9 mouse cellular contexts compared by ENCODE assay signal in the genomic region with DNA sequence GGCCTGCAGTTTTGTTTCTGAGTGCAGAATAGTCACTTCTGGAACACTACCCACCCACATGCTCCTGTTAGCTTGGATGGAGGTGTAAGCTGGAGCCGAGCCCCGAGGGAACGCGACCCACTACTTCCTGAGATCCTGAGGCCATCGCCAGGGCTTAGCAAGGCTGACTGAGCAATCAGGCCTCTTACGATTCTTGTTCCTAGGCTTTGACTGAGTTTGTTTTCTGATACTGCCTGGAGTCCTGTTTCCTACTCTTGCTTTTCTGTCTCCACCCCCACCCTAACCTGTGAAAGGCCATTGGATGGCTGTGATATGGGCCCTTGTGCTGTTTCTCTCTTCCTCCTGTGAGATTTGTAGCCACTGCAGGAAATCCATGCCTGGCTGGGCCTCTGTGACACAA. TPM values are rescaled to one million over a fixed set of nuclear protein-coding genes. Genes with fewer than 3 reads are reported as not detected.
DNase-seq lines count a peak whose midpoint lies in the region; ATAC-seq lines count a peak whose summit lies in the region.
"Had no signal": no experiment of that assay in that cellular context is flagged by ENCODE, and none has a peak within 500 bp of the region (broad histone marks: within the 10 kb centered on the region; RNA-seq: fewer than 3 reads in every experiment).

No protein-coding gene starts in this region.

- 0 out of 2 replicates have a peak, but pooled peaks cover 2% of the 10 kb centered on the region for H3K27me3 ChIP-seq in limb, embryonic 12.5 days
- no peaks in the 10 kb centered on the region for H3K27me3 ChIP-seq in limb, embryonic 10.5 days (ENCODE audit: low read depth, poor library complexity, severe bottlenecking)
- no peaks in the 10 kb centered on the region for H3K27me3 ChIP-seq in forebrain, embryonic 14.5 days (replicated peaks; ENCODE audit: control insufficient read depth, insufficient read depth, low read length)
- no peaks in the 10 kb centered on the region for H3K27me3 ChIP-seq in midbrain, embryonic 16.5 days (ENCODE audit: control insufficient read depth, insufficient read depth, low read depth, low read length)

- DNase-seq in cerebellum, adult 9-10 months: peak; percentile 22
- no peak for DNase-seq in limb, embryonic 10.5 days (ENCODE audit: low spot score)
- no peak for DNase-seq in forebrain, embryonic 14.5 days (ENCODE audit: low spot score)
- no peak for DNase-seq in adrenal gland, adult 18-20 months (ENCODE audit: low spot score in 2 of 2)
- DNase-seq: lung, adult 18-20 months had no signal

- 34% methylated on average over 6 of the region's 6 CpGs for WGBS in limb, embryonic 12.5 days
- WGBS in limb, embryonic 10.5 days: 29% methylated on average over 6 of the region's 6 CpGs
- 19% methylated on average over 6 of the region's 6 CpGs for WGBS in forebrain, embryonic 14.5 days
- 30% methylated on average over 6 of the region's 6 CpGs for WGBS in midbrain, embryonic 16.5 days

- no peaks in the 10 kb centered on the region for H3K36me3 ChIP-seq in limb, embryonic 12.5 days
- no peaks in the 10 kb centered on the region for H3K36me3 ChIP-seq in limb, embryonic 10.5 days
- H3K36me3 ChIP-seq in forebrain, embryonic 14.5 days (ENCODE audit: control insufficient read depth, insufficient read depth, low read length): no peaks in the 10 kb centered on the region
- H3K36me3 ChIP-seq in midbrain, embryonic 16.5 days (ENCODE audit: control insufficient read depth, insufficient read depth, low read length): no peaks in the 10 kb centered on the region

- no peaks in the 10 kb centered on the region for H3K9me3 ChIP-seq in limb, embryonic 12.5 days
- H3K9me3 ChIP-seq in limb, embryonic 10.5 days (replicated peaks): no peaks in the 10 kb centered on the region
- H3K9me3 ChIP-seq in forebrain, embryonic 14.5 days (replicated peaks; ENCODE audit: control insufficient read depth, low read length): no peaks in the 10 kb centered on the region
- H3K9me3 ChIP-seq in midbrain, embryonic 16.5 days (replicated peaks; ENCODE audit: control insufficient read depth, low read length, poor library complexity, severe bottlenecking): no peaks in the 10 kb centered on the region

- ATAC-seq in cerebellum, adult (ENCODE audit: insufficient number of reproducible peaks, low FRiP score, low TSS enrichment): no peak
- no peak for ATAC-seq in limb, embryonic 12.5 days (ENCODE audit: insufficient number of reproducible peaks, insufficient read depth, low FRiP score, low TSS enrichment, low read depth)
- ATAC-seq in forebrain, embryonic 14.5 days: no peak
- ATAC-seq in midbrain, embryonic 16.5 days: no peak
- no peak for ATAC-seq in megakaryocyte-erythroid progenitor cell, adult 5-6 weeks (replicated peaks; ENCODE audit: low FRiP score, low TSS enrichment, poor library complexity, severe bottlenecking)

- peak overlapping the region; percentile 31 for H3K4me2 ChIP-seq in limb, embryonic 12.5 days
- peak overlapping the region; percentile 23 for H3K4me2 ChIP-seq in forebrain, embryonic 14.5 days (ENCODE audit: low read length)
- H3K4me2 ChIP-seq in midbrain, embryonic 16.5 days (ENCODE audit: low read length): peak overlapping the region; percentile 33; the same call in 1 of the 2 replicates

- peaks cover 72% of the 10 kb centered on the region for H3K4me1 ChIP-seq in limb, embryonic 12.5 days (replicated peaks)
- peaks cover 82% of the 10 kb centered on the region for H3K4me1 ChIP-seq in limb, embryonic 10.5 days
- H3K4me1 ChIP-seq in forebrain, embryonic 14.5 days (ENCODE audit: control insufficient read depth, insufficient read depth, low read length): peaks cover 55% of the 10 kb centered on the region
- H3K4me1 ChIP-seq in midbrain, embryonic 16.5 days (ENCODE audit: control insufficient read depth, insufficient read depth, low read length): peaks cover 61% of the 10 kb centered on the region

- no peak overlapping the region for H3K4me3 ChIP-seq in limb, embryonic 12.5 days (replicated peaks)
- no peak overlapping the region for H3K4me3 ChIP-seq in limb, embryonic 10.5 days
- no peak overlapping the region for H3K4me3 ChIP-seq in forebrain, embryonic 14.5 days (ENCODE audit: low read depth, low read length)
- H3K4me3 ChIP-seq in midbrain, embryonic 16.5 days (ENCODE audit: low read depth, low read length): no peak overlapping the region

- H3K9ac ChIP-seq in limb, embryonic 12.5 days (replicated peaks): no peak overlapping the region
- peak overlapping the region; percentile 13; the same call in 1 of the 2 replicates for H3K9ac ChIP-seq in forebrain, embryonic 14.5 days (ENCODE audit: low read length)
- H3K9ac ChIP-seq in midbrain, embryonic 16.5 days (ENCODE audit: low read depth, low read length): no peak overlapping the region

- no peak overlapping the region for H3K27ac ChIP-seq in limb, embryonic 12.5 days
- no peak overlapping the region for H3K27ac ChIP-seq in limb, embryonic 10.5 days
- H3K27ac ChIP-seq in forebrain, embryonic 14.5 days (ENCODE audit: low read depth, low read length): no peak overlapping the region
- no peak overlapping the region for H3K27ac ChIP-seq in midbrain, embryonic 16.5 days (ENCODE audit: low read length)

RNA-seq across cellular contexts. Expression of a gene that starts 3.1 kb away (rescaled TPM):
- polyA plus RNA-seq in limb, embryonic 12.5 days (2016; fragmentation: Nextera tagmentation; extraction: Ambion mirVana): 17.0 and 17.1 TPM in 2 replicates
- 11.1 and 13.9 TPM in 2 replicates for polyA plus RNA-seq in limb, embryonic 10.5 days (2016; fragmentation: Nextera tagmentation; extraction: Ambion mirVana)
- polyA plus RNA-seq in forebrain, embryonic 14.5 days (2014; fragmentation: Nextera tagmentation; extraction: Ambion mirVana): 14.6 and 18.9 TPM in 2 replicates
- polyA plus RNA-seq in midbrain, embryonic 16.5 days (2015; fragmentation: Nextera tagmentation; extraction: Ambion mirVana): 14.4 and 15.7 TPM in 2 replicates
- 10 to 100 TPM; 33.9 to 38.2 TPM for total RNA-seq in adrenal gland, adult 18-20 months (2021)
- total RNA-seq in megakaryocyte-erythroid progenitor cell, adult 5-6 weeks (2014; fragmentation: Nextera tagmentation): 25.9 and 27.3 TPM in 2 replicates
- 11.3 and 13.6 TPM in 2 replicates for total RNA-seq in megakaryocyte-erythroid progenitor cell, adult 5-6 weeks (2017)
